Mouse (Mus musculus): Measurements from ENCODE around the gene Abca8a. TPM values are rescaled to one million over a fixed set of nuclear protein-coding genes. Genes with fewer than 3 reads are reported as not detected.

Gene Abca8a
- polyA plus RNA-seq (2012; fragmentation: generic; extraction: Trizol): 1 to 10 TPM in 1 of 2 experiments, not detected in 1; 1.5 TPM

DNA sequence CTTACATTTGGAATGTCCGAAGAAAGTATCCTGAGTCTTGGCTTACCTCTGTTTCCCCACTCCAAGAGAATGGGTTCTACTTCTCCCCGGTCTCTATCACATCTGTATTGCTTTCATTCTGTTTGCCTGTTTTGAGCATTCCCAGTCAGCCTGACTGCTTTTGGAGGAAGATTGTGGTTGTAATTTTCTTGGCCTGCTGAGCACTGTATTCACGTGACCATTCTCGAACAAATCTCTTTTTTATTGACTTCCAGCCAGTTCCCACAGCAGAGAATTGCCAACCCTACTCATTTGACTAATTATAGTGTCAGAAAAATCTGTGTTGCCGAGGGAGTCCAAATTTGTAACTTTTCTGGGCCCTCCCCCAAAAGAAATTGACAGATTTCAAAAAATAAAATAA is at the start of gene Abca8a:
TSS of gene Abca8a (minus strand) at position 121 of the 400 bp plus-strand sequence.

DNA sequence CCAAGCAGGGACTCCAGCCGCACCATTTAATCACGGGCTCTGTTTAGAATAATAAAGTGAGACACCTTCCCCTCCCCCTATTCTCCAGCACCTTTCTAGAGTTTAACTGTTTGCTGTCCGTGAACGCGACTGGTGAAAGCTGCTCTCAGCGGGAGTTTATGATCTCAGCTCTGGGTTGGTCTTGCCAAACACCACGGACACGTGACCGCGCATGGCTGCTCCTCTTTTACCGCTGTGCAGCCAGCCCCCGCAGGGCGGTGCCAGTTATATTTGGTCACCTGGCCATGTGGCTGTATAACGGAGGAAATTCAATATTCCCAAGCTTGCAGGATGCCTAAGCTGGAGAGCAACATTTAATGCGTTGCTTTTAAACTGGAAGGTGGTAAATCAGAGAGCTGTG is 100.2 kb downstream of the Abca8a start, which contains the start of gene Abca8b:
TSS of gene Abca8b (minus strand) at position 222 of the 400 bp plus-strand sequence.

Other genes with a start within 250 kb of the Abca8a start
- gene Abca8b, start 100.1 kb downstream of the Abca8a start, polyA plus RNA-seq (2012; fragmentation: generic; extraction: Trizol): under 1 TPM; 0.01 to 0.94 TPM
- gene Abca9, start 72.2 kb upstream of the Abca8a start, polyA plus RNA-seq (2012; fragmentation: generic; extraction: Trizol): 1 to 10 TPM in 1 of 2 experiments, under 1 TPM in 1; under 0.01 to 5.9 TPM
- gene Abca6, start 155.8 kb upstream of the Abca8a start, polyA plus RNA-seq (2012; fragmentation: generic; extraction: Trizol): not detected
- 1 to 10 TPM in 1 of 2 experiments, under 1 TPM in 1; 0.08 to 1.1 TPM for gene Abca5, start 241.7 kb upstream of the Abca8a start, polyA plus RNA-seq (2012; fragmentation: generic; extraction: Trizol)

Measured in C3H10T1/2 (cell line).